Mouse (Mus musculus) heart, postnatal 0 days (tissue): ENCODE measurements at regions not wholly inside any gene's neighbourhood (a gene's known extent, or its start where the extent isn't known, plus 50 kb on each side); places are given as distances from the start of the nearest gene placed in this dataset.
"Not testable (repeated sequence)": the region's sequence is repeated elsewhere in the genome, so short reads cannot be mapped to it uniquely, and the experiment has no call there.

ENCODE experiments used
- ATAC-seq: fragments of 200-750 bp; cut with Nextera tagmentation; 2 replicates; pipeline ENCODE4 v1.8.0; 2017; ENCODE audit warnings: low read depth, moderate number of reproducible peaks, moderate library complexity; ENCODE audit not compliant: insufficient read depth
- DNase-seq: peaks from one replicate; pipeline ENCODE4 v3.0.0-alpha.2; 2016; ENCODE audit warnings: low spot score
- H3K27ac ChIP-seq: fragments of 300-500 bp; sonication (generic); 2 replicates; pipeline ENCODE4 v1.5.1; 2014; ENCODE audit warnings: low read depth, mild to moderate bottlenecking
- H3K27me3 ChIP-seq: fragments of 300-500 bp; sonication (generic); 2 replicates; pipeline ENCODE4 v1.6.1; 2014; ENCODE audit warnings: low read length, mixed read lengths; ENCODE audit not compliant: control insufficient read depth, insufficient read depth
- H3K36me3 ChIP-seq: fragments of 300-500 bp; sonication (generic); replicated peaks from 2 replicates; pipeline ENCODE4 v1.6.1; 2014; ENCODE audit warnings: low read length, mixed read lengths; ENCODE audit not compliant: control insufficient read depth, insufficient read depth
- H3K4me1 ChIP-seq: fragments of 300-500 bp; sonication (generic); 2 replicates; pipeline ENCODE4 v1.6.1; 2014; ENCODE audit warnings: antibody characterized with exemption; ENCODE audit not compliant: control insufficient read depth, insufficient read depth
- H3K4me2 ChIP-seq: fragments of 300-500 bp; sonication (generic); 2 replicates; pipeline ENCODE4 v1.6.1; 2014; ENCODE audit warnings: low read depth, mild to moderate bottlenecking, low read length, moderate library complexity
- H3K4me3 ChIP-seq: fragments of 300-500 bp; sonication (generic); 2 replicates; pipeline ENCODE4 v1.5.1; 2014; ENCODE audit warnings: low read depth, low read length
- H3K9ac ChIP-seq: fragments of 300-500 bp; sonication (generic); replicated peaks from 2 replicates; pipeline ENCODE4 v1.6.1; 2014; ENCODE audit warnings: low read depth, low read length, mixed read lengths
- H3K9me3 ChIP-seq: fragments of 300-500 bp; sonication (generic); replicated peaks from 2 replicates; pipeline ENCODE4 v1.6.1; 2016; ENCODE audit warnings: low read length; ENCODE audit not compliant: control insufficient read depth
- CTCF ChIP-seq: IDR thresholded peaks from 2 replicates; pipeline ENCODE4 v1.5.1; 2016; ENCODE audit warnings: antibody characterized with exemption, control low read depth, low read depth
- EP300 ChIP-seq: IDR thresholded peaks from 2 replicates; pipeline ENCODE4 v1.6.1; 2016; ENCODE audit warnings: antibody characterized with exemption, low read depth
- WGBS: fragments of 180-500 bp; shearing (Covaris S2); extraction: QIAGEN DNeasy Blood & Tissue Kit; methylation state at CpG from one replicate; pipeline ENCODE4 v1.1.7; 2014; 5-methylcytosine and 5-hydroxymethylcytosine counted together

- no peak for ATAC-seq
- Histone ChIP-seq H3K36me3 (no peaks in the 10 kb centered on the region), H3K27me3 (no peaks in the 10 kb centered on the region), H3K27ac (no peak overlapping the region), H3K9ac (no peak overlapping the region), H3K4me2 (no peak overlapping the region), H3K9me3 (no peaks in the 10 kb centered on the region), H3K4me3 (no peak overlapping the region), H3K4me1 (no peaks in the 10 kb centered on the region)
- TF ChIP-seq EP300 (no peak), CTCF (no peak)
- no peak for DNase-seq
- 77% methylated on average over 10 of the region's 10 CpGs for WGBS
Measured at GRCm38 (mm10) chr5:91764621-91765020, 198.2 kb downstream of the Rchy1 start.

- 70% methylated on average over 6 of the region's 6 CpGs for WGBS
- Histone ChIP-seq H3K4me1 (no peaks in the 10 kb centered on the region), H3K9me3 (no peaks in the 10 kb centered on the region), H3K4me2 (no peak overlapping the region), H3K27ac (no peak overlapping the region), H3K36me3 (no peaks in the 10 kb centered on the region), H3K9ac (no peak overlapping the region), H3K27me3 (no peaks in the 10 kb centered on the region), H3K4me3 (no peak overlapping the region)
- DNase-seq (no peak), ATAC-seq (no peak)
- TF ChIP-seq CTCF: no peak
- no peak for TF ChIP-seq EP300
Measured at GRCm38 (mm10) chr5:91762589-91762988, 200.3 kb downstream of the Rchy1 start.

GRCm38 (mm10) chr5:91755958-91756357, 206.9 kb downstream of the Rchy1 start:
- no peak for DNase-seq
- Histone ChIP-seq H3K27ac (no peak overlapping the region), H3K4me1 (0 out of 2 replicates have a peak, but pooled peaks cover 3% of the 10 kb centered on the region), H3K9me3 (no peaks in the 10 kb centered on the region), H3K27me3 (no peaks in the 10 kb centered on the region), H3K4me2 (no peak overlapping the region), H3K36me3 (no peaks in the 10 kb centered on the region), H3K4me3 (no peak overlapping the region), H3K9ac (no peak overlapping the region)
- 42% methylated on average over 10 of the region's 10 CpGs for WGBS
- no peak for ATAC-seq
- TF ChIP-seq CTCF (no peak), EP300 (no peak)

- not testable (repeated sequence) for H3K27ac ChIP-seq, H3K4me1 ChIP-seq, DNase-seq, H3K27me3 ChIP-seq, H3K4me3 ChIP-seq, H3K4me2 ChIP-seq, H3K9ac ChIP-seq, H3K36me3 ChIP-seq, H3K9me3 ChIP-seq, ATAC-seq
- 86% methylated on average over 17 of the region's 17 CpGs for WGBS
Measured at GRCm38 (mm10) chr5:91752846-91753245, 210.0 kb downstream of the Rchy1 start.

GRCm38 (mm10) chr5:91751168-91751567, 211.7 kb downstream of the Rchy1 start:
- no peak overlapping the region for H3K27ac ChIP-seq
- 0 out of 2 replicates have a peak, but pooled peaks cover 3% of the 10 kb centered on the region for H3K4me1 ChIP-seq
- H3K4me3 ChIP-seq: no peak overlapping the region
- H3K9ac ChIP-seq: no peak overlapping the region
- TF ChIP-seq CTCF (no peak), EP300 (no peak)
- no peak for ATAC-seq
- H3K9me3 ChIP-seq: no peaks in the 10 kb centered on the region
- no peaks in the 10 kb centered on the region for H3K36me3 ChIP-seq
- WGBS: 49% methylated on average over 6 of the region's 6 CpGs
- DNase-seq: no peak
- H3K27me3 ChIP-seq: no peaks in the 10 kb centered on the region
- no peak overlapping the region for H3K4me2 ChIP-seq

GRCm38 (mm10) chr5:91746077-91746476, 216.8 kb downstream of the Rchy1 start:
- Histone ChIP-seq H3K27me3 (no peaks in the 10 kb centered on the region), H3K9ac (no peak overlapping the region), H3K4me2 (no peak overlapping the region), H3K27ac (no peak overlapping the region), H3K9me3 (no peaks in the 10 kb centered on the region), H3K36me3 (no peaks in the 10 kb centered on the region), H3K4me3 (no peak overlapping the region), H3K4me1 (no peaks in the 10 kb centered on the region)
- no peak for ATAC-seq
- WGBS: 71% methylated on average over 5 of the region's 5 CpGs
- TF ChIP-seq EP300 (no peak), CTCF (no peak)
- DNase-seq: no peak
